Mouse (Mus musculus) stomach, embryonic 16.5 days (tissue): ENCODE results near the gene Daam1. TPM values are rescaled to one million over a fixed set of nuclear protein-coding genes. Genes with fewer than 3 reads are reported as not detected.

ENCODE experiments used
- ATAC-seq: fragments of 200-750 bp; cut with Nextera tagmentation; 2 replicates; pipeline ENCODE4 v1.8.0; 2017; ENCODE audit warnings: moderate number of reproducible peaks, moderate TSS enrichment; ENCODE audit not compliant: insufficient read depth, low FRiP score
- H3K27ac ChIP-seq: fragments of 300-500 bp; sonication (generic); 2 replicates; pipeline ENCODE4 v1.5.1; 2014; ENCODE audit warnings: low read length
- H3K27me3 ChIP-seq: fragments of 300-500 bp; sonication (generic); 2 replicates; pipeline ENCODE4 v1.6.1; 2014; ENCODE audit warnings: low read length, control low read depth, mixed read lengths; ENCODE audit not compliant: control insufficient read depth, insufficient read depth
- H3K36me3 ChIP-seq: fragments of 300-500 bp; sonication (generic); 2 replicates; pipeline ENCODE4 v1.6.1; 2014; ENCODE audit warnings: low read length; ENCODE audit not compliant: control insufficient read depth, insufficient read depth
- H3K4me1 ChIP-seq: fragments of 300-500 bp; sonication (generic); 2 replicates; pipeline ENCODE4 v1.6.1; 2014; ENCODE audit warnings: low read length, control low read depth, mixed read lengths; ENCODE audit not compliant: control insufficient read depth, insufficient read depth
- H3K4me2 ChIP-seq: fragments of 300-500 bp; sonication (generic); 2 replicates; pipeline ENCODE4 v1.6.1; 2014; ENCODE audit warnings: low read depth, low read length, mixed read lengths
- H3K4me3 ChIP-seq: fragments of 300-500 bp; sonication (generic); replicated peaks from 2 replicates; pipeline ENCODE4 v1.5.1; 2014; ENCODE audit warnings: mild to moderate bottlenecking, low read length
- H3K9ac ChIP-seq: fragments of 300-500 bp; sonication (generic); 2 replicates; pipeline ENCODE4 v1.6.1; 2014; ENCODE audit warnings: low read length
- H3K9me3 ChIP-seq: fragments of 300-500 bp; sonication (generic); replicated peaks from 2 replicates; pipeline ENCODE4 v1.6.1; 2016; ENCODE audit warnings: low read length, control low read depth; ENCODE audit not compliant: control insufficient read depth
- WGBS: fragments of 180-500 bp; shearing (Covaris S2); extraction: QIAGEN DNeasy Blood & Tissue Kit; methylation state at CpG from one replicate; pipeline ENCODE4 v1.1.7; 2014; 5-methylcytosine and 5-hydroxymethylcytosine counted together
- polyA plus RNA-seq: library from polyadenylated mRNA; unstranded; fragments of >200 nt; fragmentation: Nextera tagmentation; extraction: Ambion mirVana; gene quantifications from 2 replicates; pipeline ENCODE4 v1.2.1, GENCODE M21; 2015

Daam1 gene
- polyA plus RNA-seq, 1 experiment from 2014 or later: 13.2 TPM

DNA sequence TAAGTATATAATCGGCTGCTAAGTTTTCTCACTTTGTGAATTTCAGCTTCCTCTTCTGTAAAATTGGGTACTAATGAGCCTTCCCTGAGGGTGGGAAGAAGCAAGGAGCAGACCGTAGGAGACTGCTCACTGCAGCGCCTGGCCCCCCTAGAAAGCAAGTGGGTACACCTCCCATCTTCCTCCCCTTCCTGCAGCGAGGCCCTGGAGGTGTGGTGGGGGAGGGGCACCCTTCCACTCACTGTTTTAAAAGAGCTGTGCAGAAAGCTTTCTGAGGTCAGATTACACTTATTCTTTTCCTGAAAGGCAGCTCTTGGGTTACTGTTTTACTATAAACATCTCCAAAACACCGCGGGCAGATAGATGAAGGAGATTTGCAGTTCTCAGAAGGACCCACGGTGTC is 34.4 kb upstream of the Daam1 start:
- Histone ChIP-seq H3K4me2 (no peak overlapping the region), H3K9ac (no peak overlapping the region), H3K4me1 (peaks cover 3% of the 10 kb centered on the region), H3K9me3 (no peaks in the 10 kb centered on the region), H3K36me3 (no peaks in the 10 kb centered on the region), H3K27me3 (no peaks in the 10 kb centered on the region), H3K27ac (no peak overlapping the region), H3K4me3 (no peak overlapping the region)
- no peak for ATAC-seq
- 6% methylated on average over 7 of the region's 7 CpGs for WGBS

DNA sequence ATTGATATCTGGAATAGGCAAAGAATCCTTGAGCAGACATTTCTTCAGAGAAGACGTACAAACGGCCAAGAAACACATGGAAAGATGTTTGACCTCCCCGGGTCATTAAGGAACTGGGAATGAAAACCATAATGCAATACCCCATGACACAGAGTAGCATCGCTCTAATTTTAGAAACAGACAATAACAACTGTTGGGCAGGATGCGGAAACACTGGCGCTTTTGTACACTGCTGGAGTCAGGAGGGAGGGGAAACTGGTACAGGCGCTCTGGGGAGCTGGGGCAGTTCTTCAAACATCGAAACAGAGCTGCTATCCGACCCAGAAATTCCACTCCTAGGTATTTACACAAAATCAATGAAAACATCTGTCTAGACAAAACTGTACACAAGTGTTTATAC is 23.6 kb upstream of the Daam1 start:
- Histone ChIP-seq H3K9me3 (no peaks in the 10 kb centered on the region), H3K4me3 (no peak overlapping the region), H3K4me1 (0 out of 2 replicates have a peak, but pooled peaks cover 3% of the 10 kb centered on the region), H3K9ac (no peak overlapping the region), H3K4me2 (no peak overlapping the region), H3K36me3 (no peaks in the 10 kb centered on the region), H3K27me3 (no peaks in the 10 kb centered on the region), H3K27ac (no peak overlapping the region)
- no peak for ATAC-seq
- WGBS: 54% methylated on average over 9 of the region's 9 CpGs

DNA sequence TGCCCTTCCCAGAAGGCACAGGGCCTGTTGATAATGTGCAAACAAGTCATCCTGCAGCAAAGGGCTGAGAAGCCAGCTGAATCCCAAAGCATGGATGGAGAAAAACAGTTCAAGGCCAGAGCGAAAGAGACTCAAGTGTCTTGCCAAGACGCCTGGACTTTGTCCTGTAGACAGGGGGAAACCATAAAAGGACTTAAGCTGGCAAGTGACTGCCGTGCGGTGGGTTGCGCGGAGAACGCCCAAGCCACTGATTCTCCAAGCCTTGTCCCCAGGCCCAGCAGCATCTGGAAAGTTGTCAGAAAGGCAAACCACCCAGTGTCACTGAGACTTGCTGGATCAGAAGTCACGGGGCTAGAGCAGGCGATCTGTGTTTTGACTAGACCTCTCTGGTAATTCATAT is 22.2 kb upstream of the Daam1 start:
- 67% methylated on average over 9 of the region's 9 CpGs for WGBS
- Histone ChIP-seq H3K4me1 (0 out of 2 replicates have a peak, but pooled peaks cover 3% of the 10 kb centered on the region), H3K27me3 (no peaks in the 10 kb centered on the region), H3K9ac (no peak overlapping the region), H3K9me3 (no peaks in the 10 kb centered on the region), H3K4me2 (no peak overlapping the region), H3K36me3 (no peaks in the 10 kb centered on the region), H3K4me3 (no peak overlapping the region), H3K27ac (peak overlapping the region; percentile 35)
- ATAC-seq: peak; percentile 78

DNA sequence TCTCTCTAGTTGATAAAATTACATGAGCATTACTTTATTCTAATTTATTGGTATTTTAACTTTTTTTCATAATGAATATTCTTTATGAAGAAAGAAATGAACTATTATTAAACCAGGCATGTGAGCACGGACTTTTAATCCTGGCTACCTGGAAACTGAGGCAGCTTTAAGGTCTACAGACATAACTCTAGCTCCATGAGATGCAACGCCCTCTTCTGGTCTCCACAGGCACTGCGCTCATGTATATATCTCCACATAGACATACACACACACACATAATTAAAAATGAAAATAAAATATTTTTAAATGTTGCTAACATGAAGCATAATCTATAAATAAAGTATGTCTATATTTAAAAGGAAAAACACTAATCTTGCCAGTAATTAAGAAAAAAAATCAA is 21.3 kb upstream of the Daam1 start:
- no peak overlapping the region for H3K4me2 ChIP-seq
- no peak overlapping the region for H3K9ac ChIP-seq
- no peak overlapping the region for H3K27ac ChIP-seq
- ATAC-seq: no peak
- H3K9me3 ChIP-seq: no peaks in the 10 kb centered on the region
- H3K4me1 ChIP-seq: 0 out of 2 replicates have a peak, but pooled peaks cover 3% of the 10 kb centered on the region
- 82% methylated on average over 3 of the region's 3 CpGs for WGBS
- no peaks in the 10 kb centered on the region for H3K36me3 ChIP-seq
- H3K27me3 ChIP-seq: no peaks in the 10 kb centered on the region
- no peak overlapping the region for H3K4me3 ChIP-seq

DNA sequence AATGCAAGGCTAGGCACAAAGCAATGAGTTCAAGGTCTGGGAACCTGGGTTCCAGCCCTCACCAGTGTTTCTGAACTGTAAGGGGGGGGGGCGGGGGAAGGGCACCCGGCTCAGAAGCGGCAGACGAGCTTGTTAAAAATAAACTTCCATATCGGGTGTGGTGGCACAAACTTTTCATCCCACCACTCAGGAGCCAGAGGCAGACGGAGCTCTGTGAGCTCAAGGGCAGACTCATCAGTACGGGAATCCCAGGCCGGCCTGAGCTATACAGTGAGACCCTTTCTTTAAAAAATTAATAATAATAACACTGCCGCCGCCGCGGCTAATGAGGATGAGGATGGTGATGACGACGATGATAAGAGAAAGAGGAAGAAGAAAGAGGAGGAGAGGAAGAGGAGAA is 18.3 kb upstream of the Daam1 start:
- WGBS: 73% methylated on average over 14 of the region's 14 CpGs
- Histone ChIP-seq H3K27ac (no peak overlapping the region), H3K9me3 (no peaks in the 10 kb centered on the region), H3K9ac (no peak overlapping the region), H3K36me3 (no peaks in the 10 kb centered on the region), H3K4me1 (no peaks in the 10 kb centered on the region), H3K4me3 (no peak overlapping the region), H3K27me3 (no peaks in the 10 kb centered on the region), H3K4me2 (no peak overlapping the region)
- ATAC-seq: no peak

DNA sequence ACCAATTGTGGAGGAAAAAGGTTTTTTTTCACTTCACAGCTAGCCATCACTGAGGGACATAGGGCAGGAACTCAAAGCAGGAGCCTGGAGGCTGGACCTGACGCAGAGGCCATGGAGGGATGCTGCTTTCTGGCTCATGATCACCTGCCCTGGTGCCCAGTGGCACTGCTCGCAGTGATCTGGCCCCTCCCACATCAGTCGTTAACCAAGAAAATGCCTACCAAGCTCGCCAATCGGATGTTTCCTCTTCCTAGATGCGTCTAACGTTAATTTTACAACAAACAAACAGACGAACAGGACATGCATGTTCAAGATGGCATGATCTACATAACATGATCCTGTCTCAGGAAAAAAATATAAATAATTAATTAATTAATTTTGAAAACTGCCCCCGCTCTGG is 17.6 kb upstream of the Daam1 start:
- Histone ChIP-seq H3K27ac (no peak overlapping the region), H3K9ac (no peak overlapping the region), H3K36me3 (no peaks in the 10 kb centered on the region), H3K9me3 (no peaks in the 10 kb centered on the region), H3K27me3 (no peaks in the 10 kb centered on the region), H3K4me2 (no peak overlapping the region), H3K4me1 (no peaks in the 10 kb centered on the region), H3K4me3 (no peak overlapping the region)
- no peak for ATAC-seq
- 83% methylated on average over 9 of the region's 9 CpGs for WGBS

DNA sequence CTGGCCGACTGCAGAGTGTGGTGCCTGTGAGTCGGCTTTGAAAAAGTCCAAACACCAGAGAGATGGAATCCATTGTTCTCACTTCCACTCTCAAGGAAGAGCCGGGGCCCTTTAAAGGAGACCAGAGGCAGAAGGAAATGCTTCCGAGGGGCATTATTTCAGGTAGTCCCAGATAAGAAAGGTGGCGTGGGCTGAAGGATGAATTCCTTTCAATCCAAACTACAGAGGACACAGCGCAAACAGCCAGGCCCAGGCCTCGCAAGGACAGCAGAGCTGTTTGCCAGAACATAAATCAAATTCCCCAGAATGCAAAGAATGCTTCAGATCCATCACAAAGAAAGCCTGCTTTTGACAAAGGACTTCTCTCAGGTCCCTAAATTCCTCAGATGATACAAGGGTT is 17.1 kb upstream of the Daam1 start:
- no peaks in the 10 kb centered on the region for H3K27me3 ChIP-seq
- H3K9me3 ChIP-seq: no peaks in the 10 kb centered on the region
- 35% methylated on average over 7 of the region's 7 CpGs for WGBS
- no peak for ATAC-seq
- H3K4me1 ChIP-seq: no peaks in the 10 kb centered on the region
- no peak overlapping the region for H3K4me3 ChIP-seq
- no peak overlapping the region for H3K4me2 ChIP-seq
- no peaks in the 10 kb centered on the region for H3K36me3 ChIP-seq
- H3K9ac ChIP-seq: no peak overlapping the region
- H3K27ac ChIP-seq: no peak overlapping the region

DNA sequence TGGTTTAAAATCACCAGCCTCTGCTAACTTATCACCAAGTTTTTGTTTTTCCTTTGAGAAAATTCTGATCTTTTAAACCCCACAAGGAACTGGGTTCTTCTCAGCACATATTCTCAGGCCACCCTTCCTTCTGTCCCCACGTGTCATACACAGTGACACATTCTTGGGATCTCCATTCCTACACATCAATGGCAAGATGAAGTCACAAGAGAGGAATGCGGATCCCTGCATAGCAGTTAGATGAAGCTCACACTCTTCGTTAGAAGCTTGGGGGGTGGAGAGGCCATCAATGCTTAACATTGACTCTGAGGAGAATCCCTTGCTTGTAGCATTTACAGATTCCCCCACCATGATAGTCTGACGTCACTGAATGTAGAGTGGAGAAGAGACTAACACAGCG is 10.8 kb upstream of the Daam1 start:
- Histone ChIP-seq H3K36me3 (no peaks in the 10 kb centered on the region), H3K9ac (no peak overlapping the region), H3K4me3 (no peak overlapping the region), H3K4me2 (no peak overlapping the region), H3K4me1 (no peaks in the 10 kb centered on the region), H3K27ac (no peak overlapping the region), H3K9me3 (no peaks in the 10 kb centered on the region), H3K27me3 (no peaks in the 10 kb centered on the region)
- no peak for ATAC-seq
- WGBS: 72% methylated on average over 5 of the region's 5 CpGs

DNA sequence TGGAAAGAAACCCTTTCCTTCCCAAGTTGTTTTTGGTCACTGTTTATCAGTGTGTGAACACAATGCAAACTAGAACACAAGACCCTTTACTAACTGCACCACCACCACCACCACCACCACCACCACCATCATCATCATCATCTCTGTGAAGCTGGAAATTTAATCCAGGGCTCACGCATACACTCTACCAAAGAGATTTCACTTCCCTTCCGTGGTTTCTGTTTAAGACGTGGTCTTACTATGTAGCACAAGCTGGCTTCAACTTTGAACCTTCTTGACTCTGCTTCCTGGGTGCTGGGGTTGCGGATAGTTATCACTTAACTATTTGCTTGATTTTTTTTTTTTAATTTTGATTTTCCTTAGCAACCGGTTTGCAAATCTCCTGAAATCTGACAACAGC is 9.6 kb upstream of the Daam1 start:
- Histone ChIP-seq H3K9ac (no peak overlapping the region), H3K36me3 (no peaks in the 10 kb centered on the region), H3K27me3 (no peaks in the 10 kb centered on the region), H3K27ac (no peak overlapping the region), H3K4me1 (no peaks in the 10 kb centered on the region), H3K4me3 (no peak overlapping the region), H3K9me3 (no peaks in the 10 kb centered on the region), H3K4me2 (no peak overlapping the region)
- no peak for ATAC-seq
- 89% methylated on average over 5 of the region's 5 CpGs for WGBS

DNA sequence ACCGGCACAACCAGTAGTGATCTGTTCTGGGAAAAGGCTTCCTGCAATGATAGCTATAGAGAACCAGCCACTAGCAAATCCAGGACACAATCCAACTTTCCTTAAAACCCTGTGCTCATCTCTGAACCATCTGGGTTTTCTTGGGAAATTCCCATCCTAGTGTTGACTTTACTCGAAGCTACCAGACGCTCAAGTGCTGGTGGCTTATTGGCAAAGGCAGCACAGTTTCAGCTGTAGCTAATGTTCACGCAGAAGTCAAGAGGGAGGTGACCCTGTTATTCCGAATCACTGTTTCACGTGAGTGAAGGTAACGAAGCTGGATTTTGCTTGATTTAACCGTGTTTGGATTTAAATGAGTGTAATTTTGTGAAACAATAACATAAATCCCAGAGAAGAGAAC is 9.1 kb upstream of the Daam1 start:
- Histone ChIP-seq H3K4me2 (no peak overlapping the region), H3K27me3 (no peaks in the 10 kb centered on the region), H3K36me3 (no peaks in the 10 kb centered on the region), H3K4me3 (no peak overlapping the region), H3K27ac (no peak overlapping the region), H3K9me3 (no peaks in the 10 kb centered on the region), H3K4me1 (no peaks in the 10 kb centered on the region), H3K9ac (no peak overlapping the region)
- ATAC-seq: no peak
- WGBS: 57% methylated on average over 8 of the region's 8 CpGs
